Mouse (Mus musculus) ES-Bruce4 (cell line): ENCODE data around the gene Sft2d2.

ENCODE experiments used
- CTCF ChIP-seq: IDR thresholded peaks from one replicate; pipeline ENCODE4 v1.8.1; 2011; ENCODE audit warnings: low read depth, low read length
- POLR2A ChIP-seq: IDR thresholded peaks from one replicate; pipeline ENCODE4 v1.8.1; 2011; ENCODE audit warnings: low read length; ENCODE audit not compliant: insufficient read depth

GRCm38 (mm10) chr1:165171277-165171676 lies 23.0 kb downstream of the Sft2d2 start:
- TF ChIP-seq CTCF, result no peak
- no peak for TF ChIP-seq POLR2A
